Mouse (Mus musculus): ENCODE results near the gene Fbxo48. TPM values are rescaled to one million over a fixed set of nuclear protein-coding genes. Genes with fewer than 3 reads are reported as not detected.

Gene Fbxo48
- polyA plus RNA-seq (2015; fragmentation: Illumina TruSeq; extraction: RNeasy Lipid Tissue Mini Kit (QIAGEN cat#74804); ENCODE audit: insufficient read depth, low replicate concordance) = 9.4 TPM

DNA sequence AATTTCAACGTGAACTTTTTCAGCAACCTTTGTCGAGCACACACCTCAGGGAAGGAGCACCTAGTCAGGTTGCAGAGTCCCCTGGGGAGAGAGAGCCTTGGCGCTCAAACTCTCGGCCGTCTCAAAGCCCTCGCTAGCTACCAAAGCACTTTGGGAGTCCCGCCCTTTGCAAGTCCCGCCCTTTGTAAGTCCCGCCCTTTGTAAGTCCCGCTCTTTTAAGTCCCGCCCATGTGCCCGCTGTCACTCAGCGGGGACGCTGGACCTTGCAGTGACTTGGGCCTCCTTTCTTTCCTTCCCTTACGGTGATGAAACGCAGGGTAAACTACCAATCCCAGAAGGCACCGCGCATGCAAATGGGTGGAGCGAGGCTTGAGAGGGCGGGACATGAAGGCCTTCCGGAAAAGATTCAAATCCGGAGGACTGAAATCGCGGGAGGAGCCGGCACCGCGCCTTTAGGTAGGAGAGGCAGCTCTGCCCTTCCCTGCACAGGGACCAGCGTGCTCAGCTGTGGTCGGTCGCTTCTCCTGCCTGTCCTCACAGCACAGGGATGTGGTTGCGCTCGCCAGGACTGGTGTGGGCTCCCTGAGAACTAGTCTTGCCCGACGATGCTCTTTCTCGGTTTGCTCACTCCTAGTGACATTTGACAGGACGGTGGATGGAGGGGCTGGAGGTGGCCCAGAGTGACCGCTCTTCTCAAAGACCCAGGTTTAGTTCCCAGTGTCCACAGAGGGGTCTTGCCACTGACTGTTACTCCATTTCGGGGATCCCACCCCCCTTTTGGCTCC lies at the start of gene Fbxo48:
Gene Fbxo48, plus strand, starts transcription at position 400 of the 785 bp plus-strand sequence.

Other genes with a start within 250 kb of the Fbxo48 start
- 2.4 TPM for gene Egfr, start 199.2 kb upstream of the Fbxo48 start, polyA plus RNA-seq (2015; fragmentation: Illumina TruSeq; extraction: RNeasy Lipid Tissue Mini Kit (QIAGEN cat#74804); ENCODE audit: insufficient read depth, low replicate concordance)
- gene Cnrip1, start 100.2 kb downstream of the Fbxo48 start, polyA plus RNA-seq (2015; fragmentation: Illumina TruSeq; extraction: RNeasy Lipid Tissue Mini Kit (QIAGEN cat#74804); ENCODE audit: insufficient read depth, low replicate concordance) = 15.0 TPM
- gene Plek, start 101.0 kb downstream of the Fbxo48 start, polyA plus RNA-seq (2015; fragmentation: Illumina TruSeq; extraction: RNeasy Lipid Tissue Mini Kit (QIAGEN cat#74804); ENCODE audit: insufficient read depth, low replicate concordance) = 217 TPM
- gene Ppp3r1, start 207.9 kb downstream of the Fbxo48 start, polyA plus RNA-seq (2015; fragmentation: Illumina TruSeq; extraction: RNeasy Lipid Tissue Mini Kit (QIAGEN cat#74804); ENCODE audit: insufficient read depth, low replicate concordance) = 149 TPM
- 17.1 TPM for gene Wdr92, start 230.7 kb downstream of the Fbxo48 start, polyA plus RNA-seq (2015; fragmentation: Illumina TruSeq; extraction: RNeasy Lipid Tissue Mini Kit (QIAGEN cat#74804); ENCODE audit: insufficient read depth, low replicate concordance)